Mouse (Mus musculus): ENCODE data around the gene 4930578C19Rik.
A peak's percentile ranks its signal among the peaks of the same experiment; 100 is the strongest.
"Not testable (repeated sequence)": the region's sequence is repeated elsewhere in the genome, so short reads cannot be mapped to it uniquely, and the experiment has no call there.

Gene 4930578C19Rik

GRCm38 (mm10) chrX:18461198-18461601 lies at the start of gene 4930578C19Rik:
4930578C19Rik (minus strand) TSS chrX:18461397.
- no peak for DNase-seq (ENCODE audit: low read depth, low spot score)

- no peak for DNase-seq (ENCODE audit: low read depth, low spot score)
Measured at GRCm38 (mm10) chrX:18467690-18468089, 6.5 kb upstream of the 4930578C19Rik start.

- no peak for DNase-seq (ENCODE audit: low read depth, low spot score)
Measured at GRCm38 (mm10) chrX:18462879-18463278, 1.7 kb upstream of the 4930578C19Rik start.

GRCm38 (mm10) chrX:18451559-18451958 lies 9.6 kb downstream of the 4930578C19Rik start:
- DNase-seq (ENCODE audit: low read depth, low spot score) = no peak

GRCm38 (mm10) chrX:18442066-18442465 lies 19.1 kb downstream of the 4930578C19Rik start:
- peak; percentile 40 for DNase-seq (ENCODE audit: low read depth, low spot score)

GRCm38 (mm10) chrX:18425451-18425850 lies 35.7 kb downstream of the 4930578C19Rik start:
- no peak for DNase-seq (ENCODE audit: low read depth, low spot score)

GRCm38 (mm10) chrX:18423206-18423605 lies 38.0 kb downstream of the 4930578C19Rik start:
- DNase-seq (ENCODE audit: low read depth, low spot score) = no peak

GRCm38 (mm10) chrX:18420161-18420784 lies 40.9 kb downstream of the 4930578C19Rik start:
- no peak for DNase-seq (ENCODE audit: low read depth, low spot score)

- no peak for DNase-seq (ENCODE audit: low read depth, low spot score)
Measured at GRCm38 (mm10) chrX:18418977-18419376, 42.2 kb downstream of the 4930578C19Rik start.

GRCm38 (mm10) chrX:18414560-18414959 lies 46.6 kb downstream of the 4930578C19Rik start:
- DNase-seq (ENCODE audit: low read depth, low spot score) = no peak

GRCm38 (mm10) chrX:18411071-18411840 lies 49.9 kb downstream of the 4930578C19Rik start:
- DNase-seq (ENCODE audit: low read depth, low spot score) = no peak

GRCm38 (mm10) chrX:18409598-18409997 lies 51.6 kb downstream of the 4930578C19Rik start:
- DNase-seq (ENCODE audit: low read depth, low spot score) = no peak

GRCm38 (mm10) chrX:18402296-18402695 lies 58.9 kb downstream of the 4930578C19Rik start:
- no peak for DNase-seq (ENCODE audit: low read depth, low spot score)

GRCm38 (mm10) chrX:18396700-18397099 lies 64.5 kb downstream of the 4930578C19Rik start:
- no peak for DNase-seq (ENCODE audit: low read depth, low spot score)

GRCm38 (mm10) chrX:18384181-18384580 lies 77.0 kb downstream of the 4930578C19Rik start:
- not testable (repeated sequence) for DNase-seq (ENCODE audit: low read depth, low spot score)

All from embryo, embryonic 11.5 days (tissue).